Mouse (Mus musculus): ENCODE results near the gene Nup85. TPM values are rescaled to one million over a fixed set of nuclear protein-coding genes. Genes with fewer than 3 reads are reported as not detected.
A peak's percentile ranks its signal among the peaks of the same experiment; 100 is the strongest.

Gene Nup85
- polyA plus RNA-seq, 1 experiment: 34.6 TPM

GRCm38 (mm10) chr11:115629734-115630531, 65.7 kb downstream of the Nup85 start:
- H3K27ac ChIP-seq (ENCODE audit: insufficient read depth, low read depth, low read length): peak overlapping the region; percentile 96
- TF ChIP-seq CTCF (IDR thresholded peaks at IDR 0.05; ENCODE audit: low read depth, low read length) (no peak), POLR2A (IDR thresholded peaks at IDR 0.05; ENCODE audit: borderline replicate concordance, low read depth, low read length) (no peak)
- H3K4me1 ChIP-seq (ENCODE audit: control insufficient read depth, insufficient read depth, low read length): peaks cover 48% of the 10 kb centered on the region

GRCm38 (mm10) chr11:115630532-115631504, 66.6 kb downstream of the Nup85 start:
- Histone ChIP-seq H3K4me1 (ENCODE audit: control insufficient read depth, insufficient read depth, low read length) (peaks cover 46% of the 10 kb centered on the region), H3K27ac (ENCODE audit: insufficient read depth, low read depth, low read length) (peak overlapping the region; percentile 96), H3K4me3 (ENCODE audit: insufficient read depth, low read length) (peak overlapping the region; percentile 49)
- TF ChIP-seq POLR2A (IDR thresholded peaks at IDR 0.05; ENCODE audit: borderline replicate concordance, low read depth, low read length) (no peak), CTCF (IDR thresholded peaks at IDR 0.05; ENCODE audit: low read depth, low read length) (no peak)

More at GRCm38 (mm10) chr11:115629734-115630531, 65.7 kb downstream of the Nup85 start:
- H3K4me3 ChIP-seq (ENCODE audit: insufficient read depth, low read length): no peak overlapping the region

GRCm38 (mm10) chr11:115631505-115631890, 67.3 kb downstream of the Nup85 start:
- H3K27ac ChIP-seq (ENCODE audit: insufficient read depth, low read depth, low read length): peak overlapping the region; percentile 92
- H3K4me3 ChIP-seq (ENCODE audit: insufficient read depth, low read length): peak overlapping the region; percentile 49
- TF ChIP-seq CTCF (IDR thresholded peaks at IDR 0.05; ENCODE audit: low read depth, low read length) (peak; percentile 58), POLR2A (IDR thresholded peaks at IDR 0.05; ENCODE audit: borderline replicate concordance, low read depth, low read length) (no peak)
- peaks cover 46% of the 10 kb centered on the region for H3K4me1 ChIP-seq (ENCODE audit: control insufficient read depth, insufficient read depth, low read length)

- Histone ChIP-seq H3K4me1 (ENCODE audit: control insufficient read depth, insufficient read depth, low read length) (peaks cover 41% of the 10 kb centered on the region), H3K4me3 (ENCODE audit: insufficient read depth, low read length) (no peak overlapping the region), H3K27ac (ENCODE audit: insufficient read depth, low read depth, low read length) (peak overlapping the region; percentile 92)
- TF ChIP-seq POLR2A (IDR thresholded peaks at IDR 0.05; ENCODE audit: borderline replicate concordance, low read depth, low read length) (no peak), CTCF (IDR thresholded peaks at IDR 0.05; ENCODE audit: low read depth, low read length) (no peak)
These were observed 68.0 kb downstream of the Nup85 start for GRCm38 (mm10) chr11:115632247-115632646.

GRCm38 (mm10) chr11:115632862-115633261, 68.6 kb downstream of the Nup85 start:
- Histone ChIP-seq H3K27ac (ENCODE audit: insufficient read depth, low read depth, low read length) (peak overlapping the region; percentile 73), H3K4me3 (ENCODE audit: insufficient read depth, low read length) (no peak overlapping the region), H3K4me1 (ENCODE audit: control insufficient read depth, insufficient read depth, low read length) (peaks cover 41% of the 10 kb centered on the region)
- TF ChIP-seq CTCF (IDR thresholded peaks at IDR 0.05; ENCODE audit: low read depth, low read length): no peak
- no peak for TF ChIP-seq POLR2A (IDR thresholded peaks at IDR 0.05; ENCODE audit: borderline replicate concordance, low read depth, low read length)

Other genes with a start within 250 kb of the Nup85 start
- gene Ush1g, start 242.4 kb upstream of the Nup85 start, polyA plus RNA-seq (2012; ENCODE audit: insufficient read depth, insufficient read length, missing spikeins): not detected in 2 replicates
- gene Otop3, start 229.7 kb upstream of the Nup85 start, polyA plus RNA-seq (2012; ENCODE audit: insufficient read depth, insufficient read length, missing spikeins): not detected in 2 replicates
- gene Hid1, start 196.7 kb upstream of the Nup85 start, polyA plus RNA-seq (2012; ENCODE audit: insufficient read depth, insufficient read length, missing spikeins): 0.78 TPM in 1 of 2 replicates, not detected in the other
- 0.15 and 0.64 TPM in 2 replicates for gene Cdr2l, start 182.5 kb upstream of the Nup85 start, polyA plus RNA-seq (2012; ENCODE audit: insufficient read depth, insufficient read length, missing spikeins)
- 38.2 and 49.0 TPM in 2 replicates for gene Mrpl58, start 160.7 kb upstream of the Nup85 start, polyA plus RNA-seq (2012; ENCODE audit: insufficient read depth, insufficient read length, missing spikeins)
- 393 and 435 TPM in 2 replicates for gene Atp5h, start 144.5 kb upstream of the Nup85 start, polyA plus RNA-seq (2012; ENCODE audit: insufficient read depth, insufficient read length, missing spikeins)
- 27.0 and 28.0 TPM in 2 replicates for gene Kctd2, start 144.3 kb upstream of the Nup85 start, polyA plus RNA-seq (2012; ENCODE audit: insufficient read depth, insufficient read length, missing spikeins)
- gene Trim80, start 123.9 kb upstream of the Nup85 start, polyA plus RNA-seq (2012; ENCODE audit: insufficient read depth, insufficient read length, missing spikeins): not detected in 2 replicates
- gene Slc16a5, start 102.0 kb upstream of the Nup85 start, polyA plus RNA-seq (2012; ENCODE audit: insufficient read depth, insufficient read length, missing spikeins): not detected in 2 replicates
- 31.1 and 35.2 TPM in 2 replicates for gene Armc7, start 88.8 kb upstream of the Nup85 start, polyA plus RNA-seq (2012; ENCODE audit: insufficient read depth, insufficient read length, missing spikeins)
- gene Nt5c, start 72.6 kb upstream of the Nup85 start, polyA plus RNA-seq (2012; ENCODE audit: insufficient read depth, insufficient read length, missing spikeins): 66.3 and 79.3 TPM in 2 replicates
- 166 and 168 TPM in 2 replicates for gene Jpt1, start 50.0 kb upstream of the Nup85 start, polyA plus RNA-seq (2012; ENCODE audit: insufficient read depth, insufficient read length, missing spikeins)
- 303 and 332 TPM in 2 replicates for gene Sumo2, start 28.2 kb upstream of the Nup85 start, polyA plus RNA-seq (2012; ENCODE audit: insufficient read depth, insufficient read length, missing spikeins)
- 33.1 and 36.9 TPM in 2 replicates for gene Mrps7, start 39.5 kb downstream of the Nup85 start, polyA plus RNA-seq (2012; ENCODE audit: insufficient read depth, insufficient read length, missing spikeins)
- 60.1 and 81.9 TPM in 2 replicates for gene Gga3, start 39.6 kb downstream of the Nup85 start, polyA plus RNA-seq (2012; ENCODE audit: insufficient read depth, insufficient read length, missing spikeins)
- gene Mif4gd, start 48.5 kb downstream of the Nup85 start, polyA plus RNA-seq (2012; ENCODE audit: insufficient read depth, insufficient read length, missing spikeins): 90.6 and 96.3 TPM in 2 replicates
- gene Slc25a19, start 63.9 kb downstream of the Nup85 start, polyA plus RNA-seq (2012; ENCODE audit: insufficient read depth, insufficient read length, missing spikeins): 27.0 and 37.0 TPM in 2 replicates
- gene Grb2, start 144.2 kb downstream of the Nup85 start, polyA plus RNA-seq (2012; ENCODE audit: insufficient read depth, insufficient read length, missing spikeins): 251 and 274 TPM in 2 replicates
- gene Tmem94, start 201.0 kb downstream of the Nup85 start, polyA plus RNA-seq (2012; ENCODE audit: insufficient read depth, insufficient read length, missing spikeins): 18.0 and 21.7 TPM in 2 replicates
- gene Caskin2, start 249.2 kb downstream of the Nup85 start, polyA plus RNA-seq (2012; ENCODE audit: insufficient read depth, insufficient read length, missing spikeins): 3.9 and 5.6 TPM in 2 replicates